Mouse (Mus musculus) kidney, adult 18-20 months (tissue): ENCODE measurements around the gene Nfib.

Experiments used
- DNase-seq: peaks from one replicate; pipeline ENCODE4 v3.0.0; 2021

Gene Nfib

GRCm38 (mm10) chr4:82704841-82705794, at the start of gene Nfib:
Nfib (minus strand) TSS chr4:82705750.
- DNase-seq: no peak

GRCm38 (mm10) chr4:82735764-82736163, 30.2 kb upstream of the Nfib start:
- no peak for DNase-seq

DNA sequence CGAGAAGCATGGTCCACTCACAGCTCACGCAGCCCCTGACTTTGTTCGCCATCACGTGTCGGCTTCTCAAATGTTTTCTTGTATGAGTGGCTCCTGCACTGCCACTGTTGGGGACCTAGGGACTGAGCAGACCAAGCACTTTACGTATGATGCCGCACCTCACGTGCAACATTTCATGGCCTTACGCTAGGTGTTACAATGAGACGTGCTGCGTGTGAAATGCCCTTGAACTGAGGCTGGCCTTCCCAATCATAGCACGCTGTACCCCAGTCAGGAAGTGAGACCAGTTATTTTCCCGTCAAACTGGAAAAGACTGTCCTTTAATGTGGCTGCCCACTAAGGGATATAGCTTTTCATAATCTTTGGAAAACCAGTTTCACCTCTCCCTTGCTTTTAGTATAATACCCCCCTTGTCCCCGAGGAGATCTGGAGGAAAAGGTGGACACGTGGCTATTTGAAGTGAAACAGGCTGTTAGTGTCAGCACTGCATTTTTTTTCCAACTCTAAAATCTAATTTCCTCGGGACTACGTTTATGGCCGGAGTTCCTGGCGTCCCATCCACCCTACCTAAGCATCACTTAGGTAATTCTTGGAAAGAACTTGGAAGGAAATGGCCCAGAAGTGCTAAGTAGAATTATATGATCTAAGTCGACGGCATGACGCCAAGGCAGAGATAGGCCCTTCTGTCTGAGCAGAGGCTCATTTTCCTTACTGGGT, 29.4 kb upstream of the Nfib start:
- DNase-seq: no peak

- no peak for DNase-seq
Observed at GRCm38 (mm10) chr4:82734348-82734747, 28.8 kb upstream of the Nfib start.

GRCm38 (mm10) chr4:82733636-82734035, 28.1 kb upstream of the Nfib start:
- DNase-seq: no peak

DNA sequence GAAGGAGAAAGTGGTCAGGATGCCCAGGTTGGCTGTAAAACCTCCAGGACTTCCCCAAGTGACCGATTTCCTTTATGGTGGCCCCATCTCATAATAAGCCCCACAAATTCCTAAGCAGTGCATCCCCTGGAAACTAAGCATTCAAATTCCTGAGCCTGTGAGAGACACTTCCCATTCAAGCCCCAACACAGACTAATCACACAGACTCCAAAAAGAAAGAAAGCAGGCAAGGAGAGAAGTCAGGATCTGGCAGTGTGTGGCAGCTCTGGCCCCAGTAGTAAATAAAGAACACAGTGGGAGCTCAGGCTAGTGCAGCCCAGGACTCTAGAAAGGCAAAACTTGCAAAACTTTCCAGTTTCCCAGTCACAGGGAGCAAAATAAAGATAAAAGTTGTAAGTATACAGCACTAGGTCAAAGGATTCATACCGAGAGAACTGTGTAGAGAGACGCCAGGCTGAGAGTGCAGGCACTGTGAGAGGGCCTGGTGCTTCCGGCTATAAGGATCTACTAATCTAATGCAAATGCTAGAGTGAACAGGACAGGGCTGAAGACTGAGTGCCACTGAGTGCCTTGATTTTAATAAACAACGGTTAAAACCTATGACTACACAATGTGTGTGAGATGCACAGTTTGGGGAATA, 24.8 kb upstream of the Nfib start:
- DNase-seq: no peak

DNA sequence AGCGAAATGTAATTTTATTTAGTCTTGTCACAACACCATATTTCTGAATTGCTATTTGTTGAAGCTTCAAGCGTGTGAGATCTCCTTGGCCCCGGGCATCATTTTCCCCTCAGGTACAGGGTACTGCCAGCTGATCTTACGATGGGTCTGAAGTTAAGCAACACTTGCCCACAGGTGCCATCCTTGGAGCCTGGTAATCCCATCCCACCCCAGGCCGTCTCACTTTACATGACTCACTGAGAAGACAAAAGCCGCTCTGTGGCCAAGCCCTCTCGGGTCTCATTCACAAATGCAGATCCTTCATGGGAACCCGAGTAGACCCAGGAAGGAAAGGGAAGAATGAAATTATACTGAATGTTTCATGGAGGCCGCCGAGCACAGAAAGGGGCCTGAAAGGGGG, 18.5 kb upstream of the Nfib start:
- no peak for DNase-seq

- DNase-seq: no peak
Observed at GRCm38 (mm10) chr4:82723048-82723447, 17.5 kb upstream of the Nfib start.

- DNase-seq: no peak
Observed at GRCm38 (mm10) chr4:82715833-82716232, 10.3 kb upstream of the Nfib start.

- DNase-seq: no peak
Observed at GRCm38 (mm10) chr4:82711611-82712295, 6.2 kb upstream of the Nfib start.

DNA sequence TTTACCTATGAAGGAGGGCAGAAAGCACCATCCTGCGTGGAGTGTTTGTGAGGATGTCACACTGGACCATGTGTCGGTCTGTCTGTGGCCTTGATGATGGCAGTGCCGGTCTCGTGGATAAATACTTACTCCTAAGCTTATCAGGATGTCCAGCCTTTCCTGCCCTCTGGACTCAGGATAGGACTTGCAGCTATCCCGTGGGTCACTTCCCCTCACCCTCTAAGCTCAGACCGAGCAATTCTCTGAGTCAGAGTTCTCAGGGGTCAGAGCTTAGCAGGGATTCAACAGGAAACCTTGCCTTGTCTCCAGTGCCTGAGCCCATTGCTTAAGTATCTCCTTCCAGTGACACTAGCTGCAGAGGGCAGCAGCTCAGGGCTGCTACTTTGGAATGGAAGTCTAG, 4.1 kb upstream of the Nfib start:
- DNase-seq: no peak

DNA sequence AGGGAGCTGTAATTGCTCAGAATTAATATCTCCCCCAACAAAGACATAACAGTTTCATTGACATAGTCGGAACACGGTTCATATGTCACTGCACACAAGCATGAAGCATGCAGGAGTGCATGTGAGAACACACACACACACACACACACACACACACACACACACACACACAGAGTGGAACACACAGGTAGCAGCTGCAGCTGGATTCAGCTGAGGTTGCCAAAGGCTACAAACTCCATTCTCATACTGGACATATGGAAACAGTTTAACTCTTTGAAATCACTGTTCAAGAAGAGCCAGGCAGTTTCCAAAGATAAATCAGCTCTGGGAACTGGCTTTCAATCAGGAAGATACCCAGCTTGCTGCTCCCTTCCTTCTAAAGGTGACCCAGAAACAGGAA, 462 bp upstream of the Nfib start:
- no peak for DNase-seq

- DNase-seq: no peak
Observed at GRCm38 (mm10) chr4:82704079-82704830, 1.3 kb downstream of the Nfib start.

GRCm38 (mm10) chr4:82702808-82703207, 2.7 kb downstream of the Nfib start:
- DNase-seq: no peak

- DNase-seq: no peak
Observed at GRCm38 (mm10) chr4:82699504-82699903, 6.0 kb downstream of the Nfib start.

- no peak for DNase-seq
Observed at GRCm38 (mm10) chr4:82698616-82699015, 6.9 kb downstream of the Nfib start.

DNA sequence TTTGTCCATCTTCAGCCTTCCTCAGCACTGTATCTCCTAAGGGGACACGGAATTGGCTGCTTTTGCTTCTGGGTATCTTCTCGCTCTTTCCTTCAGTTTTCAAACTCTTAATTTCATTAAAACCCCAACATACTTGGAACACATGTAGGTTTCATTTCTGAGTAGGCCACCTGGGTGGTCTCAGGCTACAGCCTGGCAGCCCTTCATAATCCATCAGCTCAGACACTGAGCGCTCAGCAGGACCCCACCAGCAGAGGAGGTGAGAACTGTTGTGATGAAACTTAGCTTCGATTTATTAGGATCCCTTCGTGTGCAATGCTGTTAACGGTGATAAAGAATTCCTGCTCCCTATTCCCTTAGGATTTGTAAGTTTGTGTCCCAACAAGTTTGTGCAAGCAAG, 8.4 kb downstream of the Nfib start:
- no peak for DNase-seq

DNA sequence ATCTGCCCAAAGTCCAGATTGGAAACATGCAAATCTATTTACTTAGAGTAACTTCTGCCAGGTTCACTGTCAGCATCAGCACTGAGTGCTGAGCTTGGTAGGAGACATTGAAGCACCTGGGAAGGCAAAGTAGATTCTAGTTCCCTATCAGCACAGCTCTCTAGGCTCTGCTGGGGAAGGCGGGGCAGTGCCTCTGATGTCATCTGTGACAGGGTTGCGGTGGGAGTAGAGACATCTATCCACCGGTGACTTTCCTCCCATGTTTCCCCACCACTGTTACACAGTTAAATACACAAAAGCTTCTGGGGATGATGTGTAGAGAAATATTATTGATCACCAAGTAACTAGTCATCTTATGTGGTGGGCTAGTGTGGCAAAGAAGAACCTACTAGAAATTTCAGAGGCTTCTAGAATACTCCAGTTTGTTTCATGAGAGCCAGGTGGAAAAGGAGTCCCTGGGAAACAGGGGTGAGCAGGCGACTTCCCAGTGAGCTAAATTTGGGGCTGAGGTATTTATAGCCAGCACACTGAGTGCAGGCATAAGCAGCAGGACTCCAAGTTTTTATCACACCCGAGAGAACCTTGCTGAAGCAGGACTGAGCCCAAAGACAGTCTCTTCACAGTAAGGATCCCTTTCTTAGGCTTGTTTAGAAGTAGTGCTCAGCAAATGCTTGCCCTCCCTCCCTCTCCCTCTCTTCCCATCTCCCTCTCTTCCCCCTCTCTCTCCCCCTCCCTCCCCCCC, 9.6 kb downstream of the Nfib start:
- DNase-seq: no peak

DNA sequence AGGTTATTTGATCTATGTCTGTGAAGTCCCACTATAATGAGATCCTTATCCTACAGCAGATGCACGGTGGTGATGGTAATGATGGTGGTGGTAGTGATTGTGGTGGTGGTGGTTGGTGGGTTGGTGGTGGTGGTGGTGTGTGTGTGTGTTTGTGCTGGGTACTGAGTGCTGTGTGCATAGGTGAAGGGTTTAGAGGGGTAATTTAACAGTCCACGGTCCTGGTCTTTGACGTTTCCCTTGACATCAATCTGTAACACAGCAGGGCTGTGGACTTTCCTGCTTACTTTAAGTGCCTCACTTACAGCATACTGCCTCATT, 13.6 kb downstream of the Nfib start:
- DNase-seq: no peak

GRCm38 (mm10) chr4:82691126-82692008, 14.2 kb downstream of the Nfib start:
- DNase-seq: peak; percentile 20

DNA sequence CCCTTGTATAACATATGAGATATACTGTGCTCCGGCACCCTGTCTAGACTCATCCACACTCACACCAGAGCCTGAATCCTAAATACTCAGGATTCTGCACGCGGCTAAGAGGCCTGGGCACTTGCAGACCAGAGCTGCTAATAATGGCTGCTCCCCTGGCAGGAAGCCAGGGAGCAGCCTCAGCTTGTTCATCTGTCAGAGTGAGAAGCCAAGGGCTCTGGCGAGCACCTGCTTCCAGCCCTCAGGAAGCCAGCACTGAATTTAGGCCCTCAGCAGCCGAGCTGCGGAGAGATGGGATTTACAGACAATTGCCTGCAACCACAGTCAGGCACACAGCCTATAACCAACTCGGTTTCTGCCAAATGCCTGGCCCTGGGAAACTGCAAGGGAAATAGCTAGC, 15.3 kb downstream of the Nfib start:
- DNase-seq: peak; percentile 3
